Mouse (Mus musculus): Measurements from ENCODE around the gene Kif5a. TPM values are rescaled to one million over a fixed set of nuclear protein-coding genes. Genes with fewer than 3 reads are reported as not detected.
A peak's percentile ranks its signal among the peaks of the same experiment; 100 is the strongest.

Kif5a gene
- total RNA-seq, 2 experiments from 2014 or later, result 0.41 to 0.89 TPM

DNA sequence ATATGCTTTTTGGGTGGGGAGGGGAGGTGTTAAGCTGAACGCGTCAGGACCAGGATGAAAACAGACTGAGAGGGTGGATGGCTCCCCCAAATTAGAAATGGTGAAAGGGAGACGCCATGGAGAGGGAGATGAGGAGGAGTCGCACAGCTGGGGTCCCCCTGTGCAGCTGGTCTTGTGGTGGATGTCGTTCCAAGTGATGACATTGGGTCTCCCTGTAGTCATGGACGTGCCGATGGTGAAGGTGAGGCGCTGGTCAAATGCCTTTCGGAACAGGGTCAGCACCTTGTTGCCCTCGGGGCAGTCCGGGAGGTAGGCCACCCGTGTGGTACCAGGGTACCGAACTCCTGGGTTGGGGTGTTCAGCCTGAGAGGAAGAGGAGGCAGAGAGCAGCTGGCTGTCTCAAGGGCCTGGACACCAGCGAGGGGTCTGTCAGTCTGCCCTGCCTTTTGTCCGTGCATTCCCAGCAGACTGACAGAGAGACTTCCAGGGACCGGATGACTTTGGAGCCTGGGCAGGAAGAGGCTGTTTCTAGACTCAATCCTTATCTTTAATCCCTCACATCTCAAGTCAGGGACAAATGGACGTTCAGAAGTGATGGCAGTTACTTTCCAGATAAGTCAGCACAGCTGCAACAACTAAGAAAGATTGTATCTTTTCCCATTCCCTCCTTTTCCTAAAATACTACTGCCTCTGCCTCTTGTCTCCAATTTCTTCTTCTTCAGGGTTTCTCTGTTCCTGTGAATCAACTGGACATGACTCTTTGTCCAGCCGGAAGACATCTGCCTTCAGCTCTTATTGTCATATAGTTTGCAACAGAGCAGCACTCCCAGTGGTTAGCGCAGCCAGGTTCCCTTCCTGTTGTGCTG, 71.7 kb downstream of the Kif5a start:
- DNase-seq, result no peak

GRCm38 (mm10) chr10:127190398-127191190, 72.6 kb downstream of the Kif5a start:
- DNase-seq, result no peak

DNA sequence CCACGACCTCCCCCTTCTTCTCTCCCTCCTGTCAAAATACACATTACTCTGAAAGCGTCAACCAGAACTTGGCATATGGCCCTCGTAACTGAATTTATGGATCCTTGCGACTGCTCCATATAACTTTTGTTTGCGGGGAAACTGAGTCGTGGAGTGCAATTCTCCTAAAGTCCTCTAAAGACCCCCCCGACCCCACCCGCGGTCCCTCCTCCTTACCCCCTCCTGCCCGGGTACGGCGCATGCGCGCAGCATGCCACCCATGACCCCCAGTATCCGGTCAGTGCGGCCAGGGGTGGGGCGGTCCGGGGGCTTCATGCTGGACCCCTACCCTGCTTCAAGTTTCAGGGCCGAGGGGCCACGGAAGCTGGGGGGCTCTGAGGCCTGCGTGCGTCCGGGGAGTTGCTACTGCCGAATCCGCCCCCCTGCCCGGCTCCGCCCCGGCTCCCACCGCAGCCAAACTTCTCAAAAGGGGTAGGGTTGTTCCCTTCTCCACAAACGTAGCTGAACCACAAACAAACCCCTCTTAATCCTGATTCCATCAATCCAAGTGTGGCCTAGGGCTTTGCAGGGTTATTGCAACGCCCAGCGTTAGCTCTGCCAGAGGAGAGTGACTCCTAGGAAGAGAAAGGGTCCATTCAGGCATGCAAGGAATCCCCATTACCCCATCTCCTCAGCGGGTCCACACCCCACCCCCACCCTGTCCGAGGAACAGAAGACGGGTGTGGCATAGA, 73.3 kb downstream of the Kif5a start, which contains the start of gene Arhgef25:
Gene Arhgef25 (minus strand): TSS at position 433 of the 731 bp plus-strand sequence.
- DNase-seq, result peak; percentile 76 to 81

DNA sequence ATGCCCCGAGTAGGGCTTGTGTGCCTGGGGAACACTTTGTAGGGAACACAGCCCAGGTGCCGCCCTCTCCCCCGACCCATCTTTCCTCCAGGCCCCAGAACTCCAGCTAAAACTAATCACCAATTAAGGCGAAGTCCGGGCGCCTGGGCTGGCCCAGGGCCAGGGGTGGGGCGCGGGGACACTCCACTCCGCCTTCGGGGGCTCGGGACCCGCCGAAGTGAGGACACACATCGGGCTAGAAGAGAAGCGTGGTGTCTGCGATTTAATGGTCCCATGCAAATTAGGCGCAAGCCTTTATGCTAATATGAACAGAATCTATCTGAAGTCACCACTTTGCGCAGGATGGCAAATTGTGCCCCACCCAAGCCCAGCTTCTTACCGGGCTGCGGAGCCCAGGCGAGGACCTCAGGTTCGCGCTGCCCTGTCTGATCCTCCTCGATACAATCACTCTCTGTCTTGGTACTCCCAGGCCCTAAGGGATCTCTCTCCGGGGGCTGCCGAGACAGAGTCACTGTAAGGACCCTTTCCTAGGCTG, 74.0 kb downstream of the Kif5a start:
- DNase-seq, result peak; percentile 58 to 73

DNA sequence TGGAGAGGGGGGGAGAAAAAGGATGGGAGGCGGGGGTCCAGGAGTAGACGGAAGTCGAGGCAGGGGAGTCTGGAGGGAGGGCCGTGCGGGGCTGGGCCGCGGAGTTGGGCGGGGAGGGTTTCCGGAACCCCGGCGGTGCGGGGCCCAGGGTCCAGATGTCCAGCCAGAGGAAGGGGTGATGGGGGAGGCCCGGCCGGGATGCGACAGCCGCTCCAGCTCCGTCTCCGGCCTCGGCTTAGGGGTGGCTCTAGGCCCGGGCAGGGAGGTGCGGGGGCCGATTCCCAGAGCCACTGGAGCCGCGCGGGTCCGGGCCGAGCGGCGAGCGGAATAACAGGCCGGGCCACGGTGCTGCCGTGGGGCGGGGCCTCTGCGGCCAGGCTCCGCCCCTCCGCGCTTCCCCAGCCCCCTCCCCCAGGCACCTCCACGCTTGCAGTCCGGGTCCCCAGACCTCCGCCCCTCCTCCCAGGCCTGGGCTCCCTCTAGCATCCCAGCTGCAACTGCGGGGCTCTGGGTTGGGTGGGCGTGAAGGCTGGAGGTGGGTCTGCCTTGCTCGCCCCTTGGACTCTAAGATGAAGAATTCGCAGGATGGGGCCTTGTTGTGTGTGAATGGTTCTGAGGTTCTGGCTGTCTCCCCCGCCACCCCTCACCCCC, 74.6 kb downstream of the Kif5a start:
- peak; percentile 69 to 73 for DNase-seq

- DNase-seq, result no peak
Observed at GRCm38 (mm10) chr10:127188079-127188453, 75.1 kb downstream of the Kif5a start.

DNA sequence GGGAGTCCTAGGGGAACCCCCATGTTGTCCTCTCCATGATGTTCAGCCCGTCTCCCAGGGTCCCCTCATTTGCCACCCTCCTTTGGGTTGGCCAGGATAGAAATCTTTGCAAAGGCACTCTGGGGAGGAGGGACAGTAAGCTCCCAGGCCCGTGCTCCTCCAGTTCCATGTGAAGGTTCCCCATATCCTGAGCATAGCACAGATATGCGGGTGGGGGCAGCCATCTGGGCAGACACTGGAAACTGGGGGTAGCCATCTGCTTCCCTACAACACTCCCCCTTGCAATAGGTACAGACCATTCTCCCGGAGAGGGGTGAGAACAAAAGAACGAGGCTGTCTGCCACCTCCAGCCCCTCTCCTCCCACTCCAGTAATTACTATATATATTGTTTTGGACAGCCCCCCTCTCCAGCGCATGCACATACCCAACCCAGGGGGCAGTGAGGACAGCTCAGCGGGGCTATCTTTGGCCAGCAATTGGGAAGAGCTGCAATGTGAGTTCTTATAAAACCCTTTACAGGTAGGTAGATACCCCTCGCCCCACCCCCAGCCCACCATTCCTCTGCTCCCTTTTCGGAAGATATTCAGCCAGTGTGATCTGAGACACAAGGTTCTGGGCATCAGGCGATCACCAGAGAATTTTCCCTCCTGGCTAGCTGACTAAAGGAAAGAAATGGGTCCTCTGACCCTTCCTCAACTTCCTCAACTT, 75.6 kb downstream of the Kif5a start:
- DNase-seq, result no peak

- no peak for DNase-seq
Observed at GRCm38 (mm10) chr10:127186451-127186850, 76.7 kb downstream of the Kif5a start.

- DNase-seq, result no peak
Observed at GRCm38 (mm10) chr10:127185506-127185905, 77.6 kb downstream of the Kif5a start.

DNA sequence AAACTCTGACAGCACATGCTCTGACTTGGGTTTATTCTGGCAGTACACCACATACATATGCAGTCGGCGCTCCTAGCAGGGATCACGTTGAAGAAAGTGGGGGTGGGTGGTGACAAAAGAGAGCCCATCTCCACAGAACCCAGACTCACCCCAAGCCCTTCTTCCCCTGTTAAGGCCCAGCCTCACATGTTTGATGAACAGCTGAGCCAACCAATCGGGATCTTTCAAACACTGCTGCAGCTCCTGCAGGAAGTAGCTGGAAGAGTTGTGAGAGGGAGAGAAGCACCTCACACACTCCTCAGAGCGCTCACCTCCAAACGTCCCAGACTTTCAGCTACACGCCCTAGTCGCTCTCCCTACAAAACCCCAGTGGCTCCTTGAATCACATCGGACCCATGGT, 78.0 kb downstream of the Kif5a start:
- DNase-seq, result no peak

DNA sequence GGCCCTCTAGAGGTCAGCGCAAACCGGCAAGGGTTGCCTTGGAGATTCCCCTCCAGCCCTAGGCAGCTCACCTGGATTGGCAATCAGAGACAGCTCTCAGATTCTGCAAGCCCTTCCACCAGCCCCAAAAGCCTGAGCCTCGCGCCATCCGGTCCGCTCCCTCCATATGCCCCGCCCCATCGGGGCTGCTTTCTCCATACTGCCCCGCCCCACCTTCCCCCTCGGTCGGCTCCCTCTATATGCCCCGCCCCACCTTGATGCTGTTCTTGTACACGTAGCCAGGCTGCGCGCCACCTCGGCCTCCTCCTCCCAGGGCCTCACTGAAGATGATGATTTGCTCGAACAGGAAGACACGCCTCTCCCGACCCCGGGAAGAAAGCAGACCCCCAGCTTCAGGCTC, 79.4 kb downstream of the Kif5a start:
- DNase-seq, result no peak

GRCm38 (mm10) chr10:127182624-127183023, 80.5 kb downstream of the Kif5a start:
- DNase-seq, result no peak

- peak in 1 of 2 experiments; percentile 72 for DNase-seq
Observed at GRCm38 (mm10) chr10:127181566-127181965, 81.6 kb downstream of the Kif5a start.

DNA sequence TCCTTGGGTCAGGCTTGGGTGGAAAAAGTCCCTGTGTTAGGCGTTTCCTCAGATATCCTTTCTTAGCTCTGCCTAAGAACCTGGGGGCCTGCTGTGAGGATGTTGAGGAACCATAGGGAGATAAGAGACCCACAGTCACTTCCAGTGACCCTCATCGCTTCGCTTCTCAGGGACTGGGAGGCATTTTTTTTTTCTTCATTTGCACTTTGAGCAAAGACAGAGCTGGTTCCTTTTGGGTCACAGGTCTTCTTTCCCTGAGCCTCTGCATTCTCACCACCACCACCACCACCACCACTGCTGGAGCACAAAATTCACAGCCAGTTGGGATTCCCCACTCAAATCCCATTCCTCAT, 82.5 kb downstream of the Kif5a start:
- no peak for DNase-seq

DNA sequence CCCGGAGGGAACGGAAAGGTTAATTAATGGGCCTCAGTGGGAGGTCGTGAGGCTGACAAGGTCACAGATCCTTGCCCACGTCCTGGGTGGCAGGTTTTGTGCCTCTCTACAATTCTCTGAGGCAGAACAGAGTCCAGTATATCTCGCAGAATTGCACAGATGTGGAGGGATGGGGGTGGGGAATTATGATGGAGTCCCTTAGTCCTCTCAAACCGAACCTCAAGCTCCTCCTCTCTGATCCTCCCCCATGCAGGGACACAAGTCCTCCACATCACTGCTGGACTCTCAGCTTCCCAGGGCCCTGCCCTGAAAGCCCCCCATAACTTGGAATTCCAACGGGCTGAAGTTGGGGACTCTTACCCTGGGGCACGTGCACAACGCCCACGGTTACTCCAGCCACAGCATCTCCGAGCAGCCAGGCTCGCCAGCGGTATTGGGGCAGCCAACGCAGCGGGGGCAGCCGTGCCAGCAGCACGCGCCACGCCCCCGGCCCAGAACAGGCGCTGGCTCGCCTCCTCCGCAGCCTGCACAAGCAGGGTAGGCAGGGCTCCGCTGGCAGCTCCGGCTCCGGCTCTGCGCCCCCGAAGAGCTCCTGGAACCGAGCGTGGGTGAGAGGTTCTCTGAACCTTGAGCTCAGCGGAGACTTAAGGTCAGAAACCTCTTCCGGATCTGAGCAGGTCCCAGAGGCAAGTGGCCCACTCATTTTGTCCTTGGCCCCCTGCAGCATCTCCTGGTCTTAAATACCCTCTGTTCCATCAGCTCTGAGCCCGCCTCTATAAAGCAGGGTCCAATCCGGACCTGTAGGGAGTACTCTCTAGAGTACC, 83.1 kb downstream of the Kif5a start, which contains the start of gene Slc26a10:
Gene Slc26a10 (minus strand): TSS at position 775 of the 824 bp plus-strand sequence.
- peak in 1 of 2 experiments; percentile 63 for DNase-seq

DNA sequence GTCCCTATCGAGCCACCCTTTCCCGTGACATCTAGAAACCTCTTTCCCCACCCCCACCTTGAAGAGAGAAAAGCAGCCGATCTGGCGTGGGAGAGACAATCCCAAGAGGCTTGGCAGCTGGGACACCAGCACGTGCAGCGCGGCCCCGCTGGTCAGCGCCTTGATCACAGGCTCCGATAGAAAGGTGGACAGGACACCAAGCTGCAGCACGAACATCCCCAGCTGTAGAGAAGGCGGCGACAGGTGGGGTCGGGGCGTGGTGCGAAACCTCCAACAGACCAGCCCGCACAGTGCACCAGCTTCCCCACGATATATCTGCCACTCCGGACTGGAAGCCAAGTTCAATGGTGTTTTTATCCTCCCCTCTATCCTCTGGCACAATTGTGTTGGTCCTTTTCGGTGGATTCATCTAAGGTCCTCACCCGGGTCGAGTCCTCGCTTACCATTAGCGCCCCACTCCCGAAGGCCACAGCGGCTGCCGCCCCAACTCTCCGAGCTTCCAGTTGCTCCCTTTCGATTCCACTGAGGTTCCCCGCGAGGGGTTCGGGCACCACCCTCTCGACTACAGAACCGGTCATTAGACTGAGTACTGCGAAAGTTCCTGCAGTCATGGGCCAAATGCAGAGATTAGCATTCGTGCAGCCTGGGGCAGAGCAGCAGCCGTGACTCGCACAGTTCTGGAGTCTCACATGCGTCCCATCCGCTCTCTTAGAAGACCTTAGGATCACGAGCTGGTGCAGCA, 84.7 kb downstream of the Kif5a start:
- DNase-seq, result no peak

DNA sequence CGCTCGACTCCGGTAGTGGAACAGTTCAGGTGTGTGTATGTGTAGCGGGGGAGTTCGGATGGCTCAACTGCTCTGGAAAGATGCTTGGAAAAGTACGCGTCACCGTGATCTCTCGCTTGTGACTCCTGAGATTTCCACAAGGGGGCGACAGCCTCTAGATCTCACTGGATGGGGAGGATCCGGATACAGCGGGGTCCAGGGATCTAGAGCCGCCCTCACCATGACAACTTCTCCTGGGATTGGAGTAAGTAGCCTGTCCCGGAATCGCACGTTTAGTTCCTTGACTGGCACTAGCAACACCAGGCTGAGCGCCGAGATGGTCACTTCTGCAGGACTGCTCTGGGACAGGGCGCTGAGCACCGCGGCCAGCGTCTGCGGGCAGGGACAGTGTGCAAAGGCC, 85.4 kb downstream of the Kif5a start:
- peak; percentile 75 to 89 for DNase-seq

DNA sequence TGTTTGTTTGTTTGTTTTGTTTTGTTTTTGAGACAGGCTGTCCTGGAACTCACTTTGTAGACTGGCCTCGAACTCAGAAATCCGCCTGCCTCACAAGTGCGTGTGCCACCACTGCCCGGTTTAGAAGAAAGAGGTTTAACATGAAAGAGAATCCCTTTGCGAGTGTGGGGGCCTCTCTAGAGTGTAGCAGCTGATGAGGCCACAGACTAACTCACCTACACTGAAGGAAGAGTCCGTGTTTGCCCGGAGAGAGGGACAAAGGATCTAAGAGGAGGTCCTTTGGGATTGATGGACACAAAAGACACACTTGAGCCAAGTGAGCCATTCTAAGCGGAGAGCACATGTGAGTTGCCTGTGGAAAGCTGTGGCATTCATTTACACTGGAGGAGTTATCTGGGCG, 85.9 kb downstream of the Kif5a start:
- no peak for DNase-seq

DNA sequence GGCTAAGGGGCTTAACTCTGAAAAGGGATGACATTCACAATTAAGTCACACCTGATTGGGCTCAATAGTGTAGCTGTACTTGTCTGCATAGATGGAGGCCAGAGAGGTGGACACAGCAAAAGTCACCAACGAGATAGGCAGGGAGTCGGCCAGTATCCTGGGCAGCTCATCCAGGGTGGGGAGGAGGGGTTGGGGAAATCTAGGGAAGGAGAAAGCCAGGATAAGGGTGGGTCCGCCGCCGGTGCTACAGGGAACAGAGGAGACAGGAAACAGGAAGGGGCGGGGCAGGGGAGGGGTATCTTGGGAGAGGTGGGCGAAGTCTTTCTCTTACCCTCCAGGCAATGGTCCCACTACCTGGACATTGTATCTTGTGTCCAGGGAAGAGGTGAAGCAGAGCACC, 86.4 kb downstream of the Kif5a start:
- no peak for DNase-seq

Data from heart, adult 18-20 months (tissue).